Mouse (Mus musculus): ENCODE measurements at regions not wholly inside any gene's neighbourhood (a gene's known extent, or its start where the extent isn't known, plus 50 kb on each side); places are given as distances from the start of the nearest gene placed in this dataset.
A peak's percentile ranks its signal among the peaks of the same experiment; 100 is the strongest.
"Not testable (repeated sequence)": the region's sequence is repeated elsewhere in the genome, so short reads cannot be mapped to it uniquely, and the experiment has no call there.

- DNase-seq (ENCODE audit: low spot score); H3K9me3 ChIP-seq (ENCODE audit: control insufficient read depth, low read length); H3K4me1 ChIP-seq (ENCODE audit: control insufficient read depth, insufficient read depth, low read length); H3K36me3 ChIP-seq (ENCODE audit: control insufficient read depth, insufficient read depth, low read length); ATAC-seq (ENCODE audit: low FRiP score, low read depth); H3K4me3 ChIP-seq (replicated peaks; ENCODE audit: low read length); H3K9ac ChIP-seq (ENCODE audit: low read depth, low read length, severe bottlenecking); H3K27me3 ChIP-seq (ENCODE audit: control insufficient read depth, insufficient read depth, low read length); H3K4me2 ChIP-seq (replicated peaks; ENCODE audit: low read depth, low read length, severe bottlenecking); H3K27ac ChIP-seq (replicated peaks; ENCODE audit: low read depth, low read length): not testable (repeated sequence)
- 30% methylated on average over 2 of the region's 2 CpGs for WGBS
These were observed 424.2 kb downstream of the Cdh10 start for GRCm38 (mm10) chr15:19242962-19243361.

GRCm38 (mm10) chr15:19247489-19247888, 428.7 kb downstream of the Cdh10 start:
- 67% methylated on average over 4 of the region's 4 CpGs for WGBS

GRCm38 (mm10) chr15:19275968-19276826, 457.4 kb downstream of the Cdh10 start:
- TF ChIP-seq POLR2A (IDR thresholded peaks at IDR 0.05; ENCODE audit: borderline replicate concordance, extremely low read depth, insufficient read depth, insufficient read length): no peak
- Histone ChIP-seq H3K9ac (ENCODE audit: low read depth, low read length, severe bottlenecking) (no peak overlapping the region), H3K36me3 (ENCODE audit: control insufficient read depth, insufficient read depth, low read length) (no peaks in the 10 kb centered on the region), H3K9me3 (ENCODE audit: control insufficient read depth, low read length) (no peaks in the 10 kb centered on the region), H3K4me1 (ENCODE audit: control insufficient read depth, insufficient read depth, low read length) (no peaks in the 10 kb centered on the region), H3K27me3 (ENCODE audit: control insufficient read depth, insufficient read depth, low read length) (no peaks in the 10 kb centered on the region), H3K27ac (replicated peaks; ENCODE audit: low read depth, low read length) (no peak overlapping the region), H3K4me2 (replicated peaks; ENCODE audit: low read depth, low read length, severe bottlenecking) (peak overlapping the region; percentile 31; the same call in 1 of the 2 replicates), H3K4me3 (replicated peaks; ENCODE audit: low read length) (0 out of 2 replicates have a peak overlapping the region, but pooled peaks have one; percentile 11)
- DNase-seq (ENCODE audit: low spot score): peak; percentile 31
- 32% methylated on average over 10 of the region's 10 CpGs for WGBS
- ATAC-seq (ENCODE audit: low FRiP score, low read depth): no peak

More at GRCm38 (mm10) chr15:19247489-19247888, 428.7 kb downstream of the Cdh10 start:
- DNase-seq (ENCODE audit: low spot score) (no peak), ATAC-seq (ENCODE audit: low FRiP score, low read depth) (no peak)
- Histone ChIP-seq H3K27ac (replicated peaks; ENCODE audit: low read depth, low read length) (no peak overlapping the region), H3K4me2 (replicated peaks; ENCODE audit: low read depth, low read length, severe bottlenecking) (no peak overlapping the region), H3K9me3 (ENCODE audit: control insufficient read depth, low read length) (no peaks in the 10 kb centered on the region; the same call in 1 of the 2 replicates), H3K9ac (ENCODE audit: low read depth, low read length, severe bottlenecking) (no peak overlapping the region), H3K27me3 (ENCODE audit: control insufficient read depth, insufficient read depth, low read length) (no peaks in the 10 kb centered on the region), H3K4me1 (ENCODE audit: control insufficient read depth, insufficient read depth, low read length) (no peaks in the 10 kb centered on the region), H3K4me3 (replicated peaks; ENCODE audit: low read length) (no peak overlapping the region), H3K36me3 (ENCODE audit: control insufficient read depth, insufficient read depth, low read length) (no peaks in the 10 kb centered on the region)
- TF ChIP-seq POLR2A (IDR thresholded peaks at IDR 0.05; ENCODE audit: borderline replicate concordance, extremely low read depth, insufficient read depth, insufficient read length): no peak

DNA sequence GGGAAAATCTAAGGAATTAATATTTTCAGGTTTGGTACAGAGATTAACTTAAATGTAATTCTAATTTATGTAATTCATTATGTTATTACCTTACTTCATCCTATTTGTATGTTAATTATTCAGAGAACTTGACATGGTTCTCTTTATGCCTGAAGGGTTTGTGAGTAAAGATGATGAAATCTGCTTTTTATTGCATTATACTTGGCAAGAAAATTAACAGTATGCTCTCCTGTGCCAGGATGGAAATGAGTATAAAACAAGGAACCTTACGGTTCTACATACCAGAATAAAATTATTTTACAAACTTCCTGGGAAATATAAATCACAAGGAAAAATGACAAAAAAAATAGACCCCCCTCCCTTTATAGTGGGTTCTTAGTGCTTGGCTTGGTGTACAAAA, 497.6 kb downstream of the Cdh10 start:
- TF ChIP-seq POLR2A (IDR thresholded peaks at IDR 0.05; ENCODE audit: borderline replicate concordance, extremely low read depth, insufficient read depth, insufficient read length): no peak
- H3K36me3 ChIP-seq (ENCODE audit: control insufficient read depth, insufficient read depth, low read length): no peaks in the 10 kb centered on the region
- no peak for ATAC-seq (ENCODE audit: low FRiP score, low read depth)
- H3K4me1 ChIP-seq (ENCODE audit: control insufficient read depth, insufficient read depth, low read length): no peaks in the 10 kb centered on the region
- no peak overlapping the region for H3K9ac ChIP-seq (ENCODE audit: low read depth, low read length, severe bottlenecking)
- no peak overlapping the region for H3K4me2 ChIP-seq (replicated peaks; ENCODE audit: low read depth, low read length, severe bottlenecking)
- 49% methylated on average over 1 of the region's 1 CpGs for WGBS
- no peak overlapping the region for H3K27ac ChIP-seq (replicated peaks; ENCODE audit: low read depth, low read length)
- no peak overlapping the region for H3K4me3 ChIP-seq (replicated peaks; ENCODE audit: low read length)
- no peaks in the 10 kb centered on the region for H3K9me3 ChIP-seq (ENCODE audit: control insufficient read depth, low read length)
- no peaks in the 10 kb centered on the region for H3K27me3 ChIP-seq (ENCODE audit: control insufficient read depth, insufficient read depth, low read length)
- DNase-seq (ENCODE audit: low spot score): peak; percentile 2

DNA sequence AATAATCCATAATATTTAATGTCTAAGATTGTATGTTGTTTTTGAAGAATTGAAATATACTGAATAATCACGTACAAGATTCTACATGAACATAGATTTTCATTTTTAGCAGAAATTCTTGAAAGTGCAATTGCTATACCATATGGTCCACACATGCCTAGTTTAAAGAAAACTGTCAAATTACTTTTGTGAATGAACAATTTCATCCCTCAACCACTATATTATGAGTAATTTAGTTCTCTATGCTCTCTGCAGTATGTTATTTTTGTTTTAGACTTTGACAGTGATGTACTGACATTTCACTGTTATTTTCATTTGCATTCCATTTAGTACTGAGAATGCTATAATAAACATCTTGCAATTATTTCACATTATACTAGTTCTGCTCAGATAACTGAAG, 537.6 kb downstream of the Cdh10 start:
- 65% methylated on average over 1 of the region's 1 CpGs for WGBS
- no peak for TF ChIP-seq POLR2A (IDR thresholded peaks at IDR 0.05; ENCODE audit: borderline replicate concordance, extremely low read depth, insufficient read depth, insufficient read length)
- ATAC-seq (ENCODE audit: low FRiP score, low read depth) (no peak), DNase-seq (ENCODE audit: low spot score) (no peak)
- Histone ChIP-seq H3K27me3 (ENCODE audit: control insufficient read depth, insufficient read depth, low read length) (no peaks in the 10 kb centered on the region), H3K4me3 (replicated peaks; ENCODE audit: low read length) (no peak overlapping the region), H3K36me3 (ENCODE audit: control insufficient read depth, insufficient read depth, low read length) (no peaks in the 10 kb centered on the region), H3K4me1 (ENCODE audit: control insufficient read depth, insufficient read depth, low read length) (no peaks in the 10 kb centered on the region), H3K4me2 (replicated peaks; ENCODE audit: low read depth, low read length, severe bottlenecking) (no peak overlapping the region), H3K9ac (ENCODE audit: low read depth, low read length, severe bottlenecking) (no peak overlapping the region), H3K9me3 (ENCODE audit: control insufficient read depth, low read length) (no peaks in the 10 kb centered on the region), H3K27ac (replicated peaks; ENCODE audit: low read depth, low read length) (no peak overlapping the region)
